Mouse (Mus musculus) testis, postnatal 10 days (tissue): ENCODE measurements around the gene Ptges3.
"Not testable (repeated sequence)": the region's sequence is repeated elsewhere in the genome, so short reads cannot be mapped to it uniquely, and the experiment has no call there.

Source experiments
- DNase-seq: peaks from one replicate; pipeline ENCODE4 v3.0.0; 2021; ENCODE audit warnings: low spot score

Ptges3 gene

GRCm38 (mm10) chr10:128059207-128059981 lies 640 bp downstream of the Ptges3 start:
- peak; percentile 69 for DNase-seq

- no peak for DNase-seq
Observed at GRCm38 (mm10) chr10:128061109-128061508, 2.4 kb downstream of the Ptges3 start.

DNA sequence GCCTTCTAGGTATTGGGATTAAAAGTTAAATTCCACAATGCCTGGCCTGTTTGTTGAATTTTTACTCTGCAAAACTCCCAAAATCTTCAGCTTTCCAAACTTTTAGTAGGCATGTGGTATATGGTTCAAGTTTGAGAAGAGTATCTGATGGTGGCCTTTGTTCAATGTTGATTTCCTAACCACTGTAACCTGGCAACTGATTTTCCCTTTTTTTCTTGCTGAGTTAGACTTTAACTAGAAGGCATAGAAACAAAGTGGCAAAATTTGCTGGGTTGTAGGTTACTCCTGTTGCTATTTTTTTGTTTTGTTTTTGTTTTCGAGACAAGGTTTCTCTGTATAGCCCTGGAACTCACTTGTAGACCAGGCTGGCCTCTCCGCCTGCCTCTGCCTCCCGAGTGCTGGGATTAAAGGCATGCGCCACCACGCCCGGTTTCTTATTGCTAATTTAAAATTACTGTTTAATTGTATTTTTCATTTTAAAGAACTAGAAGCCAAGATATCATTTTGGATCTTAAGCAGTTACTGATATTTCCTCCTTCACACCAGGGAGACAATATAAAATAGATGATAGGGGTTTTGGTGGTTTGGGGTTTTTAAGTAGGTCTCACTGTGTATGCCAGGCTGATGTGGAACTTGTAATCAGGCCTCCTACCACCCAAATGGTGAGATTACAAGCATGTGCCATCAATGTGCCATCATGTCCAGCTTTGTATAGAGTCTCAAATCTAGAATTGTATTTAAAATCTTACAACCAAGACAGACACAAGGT lies 3.7 kb downstream of the Ptges3 start:
- no peak for DNase-seq

DNA sequence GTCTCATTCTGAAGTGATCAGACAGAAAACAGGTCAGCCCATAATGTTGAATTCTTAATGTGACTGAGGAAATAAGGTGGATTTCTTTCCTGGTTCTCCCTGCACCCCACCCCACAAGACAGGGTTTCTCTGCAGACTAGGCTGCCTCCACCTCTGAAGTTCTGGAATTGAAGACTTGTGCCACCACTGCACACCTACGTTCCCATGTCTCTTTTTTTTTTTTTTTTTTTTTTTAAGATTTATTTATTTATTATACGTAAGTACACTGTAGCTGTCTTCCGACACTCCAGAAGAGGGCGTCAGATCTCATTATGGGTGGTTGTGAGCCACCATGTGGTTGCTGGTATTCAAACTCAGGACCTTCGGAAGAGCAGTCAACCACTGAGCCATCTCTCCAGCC lies 7.3 kb downstream of the Ptges3 start:
- DNase-seq, result no peak

DNA sequence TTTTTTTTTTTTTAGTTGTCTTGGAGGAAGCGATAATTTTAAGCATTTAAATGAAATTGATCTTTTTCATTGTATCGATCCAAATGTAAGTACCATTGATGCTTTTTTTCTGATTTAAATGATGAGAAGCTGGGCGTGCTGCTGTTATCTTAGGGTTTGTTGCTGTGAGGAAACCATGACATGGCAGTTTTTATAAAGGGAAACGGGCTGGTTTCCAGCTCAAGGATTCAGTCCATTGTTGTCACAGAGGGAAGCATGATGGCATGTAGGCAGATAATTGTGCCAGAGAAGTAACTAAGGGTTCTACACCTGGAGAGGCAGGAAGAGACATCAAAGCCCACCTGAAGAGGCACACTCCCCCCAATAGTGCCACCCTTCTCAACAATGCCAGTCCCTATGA lies 10.4 kb downstream of the Ptges3 start:
- DNase-seq, result no peak

GRCm38 (mm10) chr10:128070432-128070831 lies 11.7 kb downstream of the Ptges3 start:
- DNase-seq, result not testable (repeated sequence)

DNA sequence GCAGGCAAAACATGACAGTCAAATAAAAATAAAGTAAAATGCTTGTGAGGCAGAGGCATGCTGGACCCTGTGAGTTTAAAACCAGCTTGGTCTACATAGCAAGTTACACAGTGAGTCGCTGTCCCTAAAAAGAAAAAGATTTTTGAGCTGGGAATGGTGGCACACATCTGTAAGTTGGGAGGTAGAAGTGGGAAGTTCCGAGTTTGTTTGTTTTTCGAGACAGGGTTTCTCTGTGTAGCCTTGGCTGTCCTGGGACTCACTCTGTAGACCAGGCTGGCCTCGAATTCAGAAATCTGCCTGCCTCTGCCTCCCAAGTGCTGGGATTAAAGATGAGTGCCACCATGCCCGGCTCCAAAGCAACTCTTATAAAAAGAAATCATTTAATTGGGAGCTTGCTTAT lies 19.5 kb downstream of the Ptges3 start:
- DNase-seq, result not testable (repeated sequence)

- DNase-seq, result no peak
Observed at GRCm38 (mm10) chr10:128080496-128080895, 21.7 kb downstream of the Ptges3 start.

DNA sequence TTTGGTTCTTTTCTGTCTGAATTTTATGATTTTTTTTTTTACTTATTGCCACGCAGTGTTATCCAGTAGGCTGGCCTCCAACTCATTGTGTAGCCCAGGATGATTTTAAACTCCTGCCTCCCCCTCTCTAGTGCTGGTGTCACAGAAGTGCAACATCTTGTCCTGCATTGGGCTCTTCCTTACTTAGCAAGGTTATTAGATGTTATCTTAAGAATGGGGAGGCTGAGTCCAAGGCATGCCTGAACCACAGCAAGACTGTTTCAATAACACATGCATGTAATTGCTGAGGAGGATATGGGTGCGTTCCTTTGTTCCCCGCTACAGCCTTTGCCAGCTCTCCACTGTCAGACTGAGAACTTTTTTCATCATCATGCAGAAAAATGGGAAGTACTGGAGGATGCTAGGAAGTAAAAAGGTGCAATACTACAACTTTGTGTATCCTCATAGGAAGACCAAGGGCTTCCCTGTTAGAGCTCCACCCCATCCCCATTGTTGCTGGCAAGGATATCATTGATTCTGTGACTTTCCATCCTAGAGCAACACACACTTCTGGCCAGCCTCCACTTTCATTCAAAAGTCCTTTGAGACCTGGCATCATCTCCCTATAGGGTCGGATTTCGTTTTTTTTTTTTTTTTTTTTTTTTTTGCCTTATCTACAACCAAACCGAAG lies 23.2 kb downstream of the Ptges3 start:
- DNase-seq, result no peak

DNA sequence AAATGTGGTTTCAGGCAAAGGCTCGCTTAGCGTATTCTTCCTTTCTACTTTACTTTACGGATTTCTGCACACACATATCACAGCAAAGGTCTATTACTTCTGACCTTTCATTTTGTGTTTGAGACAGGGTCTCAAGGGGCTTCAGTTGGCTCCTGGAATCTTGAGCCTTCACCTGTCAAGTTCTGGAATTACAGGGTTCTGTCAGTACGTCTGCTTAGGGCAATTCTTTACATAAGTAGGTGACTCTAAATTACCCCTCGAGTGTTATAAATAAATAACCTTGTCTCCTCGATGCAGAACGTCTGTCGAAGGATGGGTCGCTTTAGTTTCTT lies 23.7 kb downstream of the Ptges3 start:
- no peak for DNase-seq

DNA sequence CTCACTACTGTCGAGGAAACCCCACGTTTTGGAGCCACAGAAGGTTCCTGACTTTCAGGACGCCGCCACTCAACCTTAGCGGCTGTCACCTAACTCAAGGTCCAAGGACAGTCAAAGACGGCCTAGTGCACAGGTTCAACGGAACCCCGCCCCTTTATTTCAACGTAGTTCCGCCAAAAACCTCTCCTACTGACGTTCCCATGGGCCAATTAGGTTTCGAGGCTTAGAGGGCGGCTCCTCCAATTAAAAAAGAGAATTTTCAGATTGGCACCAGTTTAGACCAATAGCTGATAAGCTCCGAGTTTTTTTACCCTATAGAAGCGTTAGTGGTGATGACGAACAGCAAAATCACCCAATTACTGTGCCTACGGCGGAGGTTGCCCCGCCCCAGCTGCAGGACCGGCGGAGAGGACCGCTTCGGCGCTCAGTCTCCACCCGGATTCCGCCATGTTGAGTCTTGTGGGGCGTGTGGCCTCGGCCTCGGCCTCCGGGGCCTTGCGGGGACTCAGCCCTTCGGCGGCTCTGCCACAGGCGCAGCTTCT lies 24.2 kb downstream of the Ptges3 start, which contains the start of gene Atp5b:
Atp5b (plus strand) TSS at position 394 of the 542 bp plus-strand sequence.
- DNase-seq, result peak; percentile 96

DNA sequence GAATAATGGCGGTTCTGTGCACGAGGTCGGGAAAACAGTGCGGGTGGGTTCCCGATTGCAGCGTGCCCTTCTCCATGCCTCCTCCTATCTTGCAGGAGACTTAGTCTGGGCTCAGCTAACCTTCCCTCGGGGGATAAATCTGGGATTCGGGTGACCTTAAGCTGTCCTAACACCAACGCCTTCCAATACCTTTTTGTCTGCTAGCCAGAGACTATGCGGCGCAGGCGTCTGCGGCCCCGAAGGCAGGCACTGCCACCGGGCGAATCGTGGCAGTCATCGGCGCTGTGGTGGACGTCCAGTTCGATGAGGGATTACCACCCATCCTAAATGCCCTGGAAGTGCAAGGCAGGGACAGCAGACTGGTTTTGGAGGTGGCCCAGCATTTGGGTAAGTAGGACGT lies 24.9 kb downstream of the Ptges3 start:
- DNase-seq, result peak; percentile 58

GRCm38 (mm10) chr10:128084160-128084559 lies 25.4 kb downstream of the Ptges3 start:
- DNase-seq, result no peak

DNA sequence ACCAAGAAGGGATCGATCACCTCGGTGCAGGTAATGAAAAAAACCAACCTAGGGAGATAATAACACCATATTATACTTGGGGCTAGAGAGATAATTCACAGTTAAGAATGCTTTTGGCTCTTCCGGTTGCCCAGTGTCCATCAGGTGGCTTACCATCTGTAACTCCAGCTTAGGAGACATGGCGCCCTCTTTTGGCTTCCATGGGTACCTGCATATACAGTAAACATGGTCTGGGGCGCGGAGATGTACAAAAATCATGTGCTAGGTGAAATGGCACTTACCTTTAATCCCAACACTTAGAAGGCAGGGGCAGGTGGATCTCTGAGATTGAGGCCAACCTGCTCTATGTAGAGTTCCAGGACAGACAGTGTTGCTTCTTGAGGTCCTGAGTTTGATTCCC lies 27.6 kb downstream of the Ptges3 start:
- peak; percentile 50 for DNase-seq

GRCm38 (mm10) chr10:128087216-128087615 lies 28.5 kb downstream of the Ptges3 start:
- DNase-seq, result not testable (repeated sequence)

GRCm38 (mm10) chr10:128088181-128088580 lies 29.4 kb downstream of the Ptges3 start:
- DNase-seq, result no peak

DNA sequence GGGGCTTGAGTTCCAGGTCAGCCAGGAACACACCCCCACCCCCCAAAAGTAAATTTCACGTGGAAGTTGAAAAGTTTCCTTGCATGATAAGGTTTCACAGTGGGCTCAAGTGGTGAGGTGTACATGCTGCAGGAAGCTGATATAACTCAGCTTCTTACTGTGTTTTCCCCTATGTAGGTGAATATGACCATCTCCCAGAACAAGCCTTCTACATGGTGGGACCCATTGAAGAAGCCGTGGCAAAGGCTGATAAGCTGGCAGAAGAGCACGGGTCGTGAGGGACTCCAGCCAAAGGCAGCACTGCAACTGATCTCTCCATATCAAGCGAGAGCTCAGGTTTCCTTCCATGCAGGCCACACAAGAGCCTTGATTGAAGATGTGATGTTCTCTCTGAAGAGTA lies 31.1 kb downstream of the Ptges3 start:
- no peak for DNase-seq

- peak; percentile 92 for DNase-seq
Observed at GRCm38 (mm10) chr10:128090651-128091563, 32.2 kb downstream of the Ptges3 start.

DNA sequence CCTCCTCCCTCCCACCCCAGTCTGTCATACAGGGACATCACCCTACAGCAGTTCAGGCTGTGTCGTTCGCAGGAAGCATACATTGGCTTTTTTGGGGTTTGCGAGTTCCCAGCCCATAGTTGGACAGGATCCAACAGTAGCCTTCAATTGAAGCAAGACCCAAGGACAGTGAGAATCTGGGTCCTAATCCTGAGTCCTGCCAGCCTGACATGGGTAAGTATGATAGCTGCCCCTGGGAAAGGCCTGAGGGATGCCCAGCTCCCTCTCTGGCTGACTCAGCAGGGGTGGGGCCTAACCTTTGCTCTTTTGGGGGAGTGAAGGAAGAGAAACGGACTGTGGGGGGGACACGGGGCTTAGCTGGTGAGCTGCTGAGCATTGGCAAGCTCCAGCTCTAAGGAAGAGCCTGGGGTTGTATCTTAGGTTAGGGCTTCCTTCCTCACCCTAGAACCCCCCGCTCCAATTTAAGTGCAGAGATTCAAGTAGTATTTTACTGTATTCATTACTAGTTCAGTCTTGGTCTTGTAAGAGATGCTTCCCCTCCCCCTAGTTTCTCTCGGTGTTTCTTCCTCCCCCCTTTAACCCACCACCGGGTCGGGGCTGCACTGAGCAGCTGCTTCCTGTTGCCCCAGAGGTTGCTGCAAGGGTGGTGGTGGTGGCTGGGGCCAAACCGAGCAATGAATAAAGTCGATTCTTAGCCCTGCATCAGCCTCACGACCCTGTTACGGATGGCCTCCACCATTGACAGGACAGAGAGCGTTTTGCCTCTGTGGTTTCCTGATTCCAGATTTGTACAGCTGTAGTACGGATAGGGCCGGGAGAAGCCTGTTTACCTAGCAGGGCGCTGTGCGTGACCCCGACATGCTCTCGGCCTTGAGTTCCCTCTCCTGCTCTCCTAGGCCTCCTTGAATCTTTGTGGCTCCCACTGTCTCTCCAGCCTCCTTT lies 33.1 kb downstream of the Ptges3 start, which contains the start of gene Baz2a:
Baz2a (plus strand) TSS at position 14 of the 942 bp plus-strand sequence.
- peak; percentile 64 for DNase-seq
